ENCODE assay signal across 12 mouse cellular contexts in genomic region chr4:116894200-116895080, GRCm38 (mm10). TPM values are rescaled to one million over a fixed set of nuclear protein-coding genes. Genes with fewer than 3 reads are reported as not detected.
A peak's percentile ranks its signal among the peaks of the same experiment; 100 is the strongest.
DNase-seq lines count a peak whose midpoint lies in the region; ATAC-seq and TF ChIP-seq lines count a peak whose summit lies in the region.
"Had no signal": no experiment of that assay in that cellular context is flagged by ENCODE, and none has a peak within 500 bp of the region (broad histone marks: within the 10 kb centered on the region; RNA-seq: fewer than 3 reads in every experiment).

No protein-coding gene starts in this region.

- no peaks in the 10 kb centered on the region for H3K36me3 ChIP-seq in kidney, adult 2 months (ENCODE audit: control insufficient read depth, insufficient read depth, low read length)
- no peaks in the 10 kb centered on the region for H3K36me3 ChIP-seq in kidney, embryonic 14.5 days (ENCODE audit: control insufficient read depth, insufficient read depth, low read length)
- no peaks in the 10 kb centered on the region for H3K36me3 ChIP-seq in intestine, embryonic 16.5 days (ENCODE audit: control insufficient read depth, insufficient read depth, low read length)
- no peaks in the 10 kb centered on the region for H3K36me3 ChIP-seq in stomach, embryonic 15.5 days
- H3K36me3 ChIP-seq in neural tube, embryonic 15.5 days, result no peaks in the 10 kb centered on the region
- H3K36me3 ChIP-seq: limb, embryonic 10.5 days; liver, embryonic 15.5 days had no signal

- 43% methylated on average over 4 of the region's 4 CpGs for WGBS in kidney, adult 2 months
- WGBS in kidney, embryonic 14.5 days, result 65% methylated on average over 4 of the region's 4 CpGs
- 28% methylated on average over 4 of the region's 4 CpGs for WGBS in intestine, embryonic 16.5 days
- WGBS in stomach, embryonic 15.5 days, result 33% methylated on average over 4 of the region's 4 CpGs
- 60% methylated on average over 4 of the region's 4 CpGs for WGBS in neural tube, embryonic 15.5 days

- TF ChIP-seq POLR2A in kidney, adult 2 months (IDR thresholded peaks at IDR 0.05; ENCODE audit: low read depth, low read length), result no peak

- H3K9ac ChIP-seq in kidney, embryonic 14.5 days (ENCODE audit: low read depth, low read length), result no peak overlapping the region
- H3K9ac ChIP-seq in intestine, embryonic 16.5 days (ENCODE audit: low read depth, low read length), result no peak overlapping the region
- no peak overlapping the region for H3K9ac ChIP-seq in stomach, embryonic 15.5 days
- H3K9ac ChIP-seq in neural tube, embryonic 15.5 days (replicated peaks), result no peak overlapping the region
- H3K9ac ChIP-seq: liver, embryonic 15.5 days had no signal

- no peak for TF ChIP-seq CTCF in kidney, adult 2 months (conservative IDR thresholded peaks at IDR 0.05; ENCODE audit: insufficient read depth, insufficient read length, low read depth, low read length)

- peak; percentile 57 for DNase-seq in kidney, adult 2 months
- peak; percentile 44 for DNase-seq in kidney, postnatal 14 days
- no peak for DNase-seq in left cerebral cortex, adult 11 months (ENCODE audit: low spot score)
- DNase-seq: cerebellum, adult 18-20 months; layer of hippocampus, postnatal 36 days; thymus, adult 2 months had no signal

- no peak overlapping the region for H3K4me2 ChIP-seq in kidney, embryonic 14.5 days (replicated peaks; ENCODE audit: low read depth, low read length)
- H3K4me2 ChIP-seq in intestine, embryonic 16.5 days (ENCODE audit: low read depth, low read length), result peak overlapping the region; percentile 17
- no peak overlapping the region for H3K4me2 ChIP-seq in stomach, embryonic 15.5 days
- no peak overlapping the region for H3K4me2 ChIP-seq in neural tube, embryonic 15.5 days
- H3K4me2 ChIP-seq: liver, embryonic 15.5 days had no signal

- no peak overlapping the region for H3K27ac ChIP-seq in kidney, adult 2 months (ENCODE audit: insufficient read depth, low read depth, low read length)
- no peak overlapping the region for H3K27ac ChIP-seq in kidney, embryonic 14.5 days (ENCODE audit: low read depth, low read length)
- peak overlapping the region; percentile 89 for H3K27ac ChIP-seq in intestine, embryonic 16.5 days (ENCODE audit: low read length)
- no peak overlapping the region for H3K27ac ChIP-seq in stomach, embryonic 15.5 days
- H3K27ac ChIP-seq in neural tube, embryonic 15.5 days (replicated peaks), result no peak overlapping the region
- H3K27ac ChIP-seq: limb, embryonic 10.5 days; liver, embryonic 15.5 days had no signal

- no peaks in the 10 kb centered on the region for H3K27me3 ChIP-seq in kidney, adult 2 months (replicated peaks; ENCODE audit: control insufficient read depth, insufficient read depth, low read length)
- H3K27me3 ChIP-seq in kidney, embryonic 14.5 days (ENCODE audit: control insufficient read depth, insufficient read depth, low read length), result no peaks in the 10 kb centered on the region
- no peaks in the 10 kb centered on the region for H3K27me3 ChIP-seq in intestine, embryonic 16.5 days (replicated peaks; ENCODE audit: control insufficient read depth, insufficient read depth, low read length)
- no peaks in the 10 kb centered on the region for H3K27me3 ChIP-seq in stomach, embryonic 15.5 days (replicated peaks)
- no peaks in the 10 kb centered on the region for H3K27me3 ChIP-seq in neural tube, embryonic 15.5 days (replicated peaks)

- ATAC-seq in kidney, embryonic 14.5 days (ENCODE audit: low FRiP score, low TSS enrichment), result no peak
- ATAC-seq in intestine, embryonic 16.5 days, result peak; percentile 98
- peak; percentile 89 for ATAC-seq in stomach, embryonic 15.5 days (ENCODE audit: insufficient read depth, low FRiP score, low read depth)
- ATAC-seq in neural tube, embryonic 15.5 days (ENCODE audit: low FRiP score), result no peak

- no peak overlapping the region for H3K4me3 ChIP-seq in kidney, adult 2 months (ENCODE audit: insufficient read depth, low read depth, low read length)
- H3K4me3 ChIP-seq in kidney, embryonic 14.5 days (ENCODE audit: low read length), result no peak overlapping the region
- no peak overlapping the region for H3K4me3 ChIP-seq in intestine, embryonic 16.5 days (ENCODE audit: low read length)
- no peak overlapping the region for H3K4me3 ChIP-seq in stomach, embryonic 15.5 days (replicated peaks)
- no peak overlapping the region for H3K4me3 ChIP-seq in neural tube, embryonic 15.5 days (replicated peaks)
- H3K4me3 ChIP-seq: limb, embryonic 10.5 days; liver, embryonic 15.5 days had no signal

- no peaks in the 10 kb centered on the region for H3K9me3 ChIP-seq in kidney, embryonic 14.5 days (ENCODE audit: control insufficient read depth, low read length)
- no peaks in the 10 kb centered on the region for H3K9me3 ChIP-seq in intestine, embryonic 16.5 days (ENCODE audit: control insufficient read depth, low read length)
- H3K9me3 ChIP-seq in stomach, embryonic 15.5 days, result no peaks in the 10 kb centered on the region
- no peaks in the 10 kb centered on the region for H3K9me3 ChIP-seq in neural tube, embryonic 15.5 days (replicated peaks)
- H3K9me3 ChIP-seq: limb, embryonic 10.5 days; liver, embryonic 15.5 days had no signal

- peaks cover 10% of the 10 kb centered on the region for H3K4me1 ChIP-seq in kidney, adult 2 months (ENCODE audit: control insufficient read depth, insufficient read depth, low read length)
- H3K4me1 ChIP-seq in kidney, embryonic 14.5 days (ENCODE audit: control insufficient read depth, insufficient read depth, low read length), result no peaks in the 10 kb centered on the region
- peaks cover 7% of the 10 kb centered on the region for H3K4me1 ChIP-seq in intestine, embryonic 16.5 days (ENCODE audit: control insufficient read depth, insufficient read depth, low read length)
- H3K4me1 ChIP-seq in stomach, embryonic 15.5 days, result no peaks in the 10 kb centered on the region
- peaks cover 9% of the 10 kb centered on the region for H3K4me1 ChIP-seq in neural tube, embryonic 15.5 days
- H3K4me1 ChIP-seq: liver, embryonic 15.5 days had no signal

RNA-seq across cellular contexts. Expression of gene Zswim5, which starts 17.3 kb away (rescaled TPM):
- polyA plus RNA-seq in kidney, adult 2 months (2012; rRNA removed), result 7.4 and 7.5 TPM in 2 replicates
- 1.7 and 2.1 TPM in 2 replicates for polyA plus RNA-seq in kidney, embryonic 14.5 days (2014; fragmentation: Nextera tagmentation; extraction: Ambion mirVana)
- 1.2 and 1.4 TPM in 2 replicates for polyA plus RNA-seq in intestine, embryonic 16.5 days (2015; fragmentation: Nextera tagmentation; extraction: Ambion mirVana)
- polyA plus RNA-seq in stomach, embryonic 15.5 days (2015; fragmentation: Nextera tagmentation; extraction: Ambion mirVana), result 0.58 and 0.67 TPM in 2 replicates
- polyA plus RNA-seq in neural tube, embryonic 15.5 days (2015; fragmentation: Nextera tagmentation; extraction: Ambion mirVana), result 4.2 and 4.4 TPM in 2 replicates

Comparison
In these comparisons a context has a peak if more than half of its experiments do, and no peak if none do; other contexts are left out.
1. ATAC-seq: peak in intestine, embryonic 16.5 days (single experiment) and stomach, embryonic 15.5 days (single experiment); none in kidney, embryonic 14.5 days (single experiment) and neural tube, embryonic 15.5 days (single experiment).